Mouse (Mus musculus) kidney, adult 2 months (tissue): ENCODE data around the gene 1110051M20Rik.

Experiments used
- CTCF ChIP-seq: fragments of 200-500 bp; conservative IDR thresholded peaks from 2 replicates; pipeline ENCODE4 v1.5.1; 2011; ENCODE audit warnings: low read depth, mild to moderate bottlenecking, control low read depth, low read length, moderate library complexity, mixed read lengths; ENCODE audit not compliant: insufficient read depth, insufficient read length
- POLR2A ChIP-seq: fragments of 200-500 bp; IDR thresholded peaks from one replicate; pipeline ENCODE4 v1.6.1; 2011; ENCODE audit warnings: low read depth, low read length, control low read depth

GRCm38 (mm10) chr2:91287563-91287962 lies 156.9 kb downstream of the 1110051M20Rik start:
- TF ChIP-seq CTCF (no peak), POLR2A (no peak)
